Mouse (Mus musculus) kidney, postnatal 0 days (tissue): Measurements from ENCODE around the gene Rab19. TPM values are rescaled to one million over a fixed set of nuclear protein-coding genes. Genes with fewer than 3 reads are reported as not detected.
"Not testable (repeated sequence)": the region's sequence is repeated elsewhere in the genome, so short reads cannot be mapped to it uniquely, and the experiment has no call there.

Experiments used
- ATAC-seq: fragments of 200-750 bp; cut with Nextera tagmentation; replicated peaks from 2 replicates; pipeline ENCODE4 v1.8.0; 2017; ENCODE audit warnings: low read depth, moderate number of reproducible peaks, moderate TSS enrichment, moderate library complexity; ENCODE audit not compliant: low FRiP score
- DNase-seq: peaks from one replicate; pipeline ENCODE4 v3.0.0-alpha.2; 2016; ENCODE audit warnings: low spot score
- H3K27ac ChIP-seq: fragments of 300-500 bp; sonication (generic); 2 replicates; pipeline ENCODE4 v1.5.1; 2014; ENCODE audit warnings: mild to moderate bottlenecking
- H3K27me3 ChIP-seq: fragments of 300-500 bp; sonication (generic); 2 replicates; pipeline ENCODE4 v1.6.1; 2014; ENCODE audit warnings: low read length, mixed read lengths; ENCODE audit not compliant: insufficient read depth
- H3K36me3 ChIP-seq: fragments of 300-500 bp; sonication (generic); 2 replicates; pipeline ENCODE4 v1.6.1; 2014; ENCODE audit warnings: low read length, mixed read lengths; ENCODE audit not compliant: insufficient read depth
- H3K4me1 ChIP-seq: fragments of 300-500 bp; sonication (generic); replicated peaks from 2 replicates; pipeline ENCODE4 v1.6.1; 2014; ENCODE audit warnings: antibody characterized with exemption, low read length, mixed read lengths; ENCODE audit not compliant: insufficient read depth
- H3K4me2 ChIP-seq: fragments of 300-500 bp; sonication (generic); 2 replicates; pipeline ENCODE4 v1.6.1; 2014; ENCODE audit warnings: mild to moderate bottlenecking, low read length, moderate library complexity, mixed read lengths
- H3K4me3 ChIP-seq: fragments of 300-500 bp; sonication (generic); replicated peaks from 2 replicates; pipeline ENCODE4 v1.5.1; 2014; ENCODE audit warnings: low read depth, low read length
- H3K9ac ChIP-seq: fragments of 300-500 bp; sonication (generic); 2 replicates; pipeline ENCODE4 v1.6.1; 2014; ENCODE audit warnings: low read depth, low read length
- H3K9me3 ChIP-seq: fragments of 300-500 bp; sonication (generic); replicated peaks from 2 replicates; pipeline ENCODE4 v1.6.1; 2016; ENCODE audit warnings: low read length, inconsistent platforms, mixed read lengths
- CTCF ChIP-seq: IDR thresholded peaks from 2 replicates; pipeline ENCODE4 v1.5.1; 2016; ENCODE audit warnings: antibody characterized with exemption, low read depth, mild to moderate bottlenecking, moderate library complexity
- WGBS: fragments of 180-500 bp; shearing (Covaris S2); extraction: QIAGEN DNeasy Blood & Tissue Kit; methylation state at CpG from one replicate; pipeline ENCODE4 v1.1.7; 2014; 5-methylcytosine and 5-hydroxymethylcytosine counted together
- polyA plus RNA-seq: library from polyadenylated mRNA; unstranded; fragments of >200 nt; fragmentation: Nextera tagmentation; extraction: Ambion mirVana; gene quantifications from 2 replicates; pipeline ENCODE4 v1.2.1, GENCODE M21; 2015

Gene Rab19
- polyA plus RNA-seq, 1 experiment from 2014 or later = 4.2 TPM

GRCm38 (mm10) chr6:39344020-39344419 lies 37.0 kb upstream of the Rab19 start:
- Histone ChIP-seq H3K27me3 (no peaks in the 10 kb centered on the region), H3K4me3 (no peak overlapping the region), H3K9me3 (no peaks in the 10 kb centered on the region), H3K4me1 (no peaks in the 10 kb centered on the region), H3K4me2 (no peak overlapping the region), H3K9ac (no peak overlapping the region), H3K36me3 (peaks cover 17% of the 10 kb centered on the region; the same call in 1 of the 2 replicates), H3K27ac (no peak overlapping the region)
- DNase-seq (peak; percentile 89), ATAC-seq (peak; percentile 59; the same call in 1 of the 2 replicates)
- peak; percentile 94 for TF ChIP-seq CTCF
- WGBS = 20% methylated on average over 12 of the region's 12 CpGs

- H3K9ac ChIP-seq = no peak overlapping the region
- ATAC-seq (no peak), DNase-seq (no peak)
- no peak overlapping the region for H3K27ac ChIP-seq
- TF ChIP-seq CTCF = no peak
- peaks cover 32% of the 10 kb centered on the region for H3K36me3 ChIP-seq
- H3K4me2 ChIP-seq = no peak overlapping the region
- H3K27me3 ChIP-seq = no peaks in the 10 kb centered on the region
- no peaks in the 10 kb centered on the region for H3K9me3 ChIP-seq
- H3K4me3 ChIP-seq = no peak overlapping the region
- WGBS = 68% methylated on average over 7 of the region's 7 CpGs
- H3K4me1 ChIP-seq = no peaks in the 10 kb centered on the region
These were observed 35.5 kb upstream of the Rab19 start for GRCm38 (mm10) chr6:39345430-39345829.

GRCm38 (mm10) chr6:39346991-39347501 lies 33.9 kb upstream of the Rab19 start:
- Histone ChIP-seq H3K9me3 (no peaks in the 10 kb centered on the region), H3K4me1 (no peaks in the 10 kb centered on the region), H3K36me3 (peaks cover 46% of the 10 kb centered on the region), H3K27ac (no peak overlapping the region), H3K4me3 (no peak overlapping the region), H3K9ac (no peak overlapping the region), H3K27me3 (no peaks in the 10 kb centered on the region), H3K4me2 (no peak overlapping the region)
- no peak for TF ChIP-seq CTCF
- ATAC-seq (no peak), DNase-seq (peak; percentile 58)
- 35% methylated on average over 15 of the region's 15 CpGs for WGBS

- no peak overlapping the region for H3K4me3 ChIP-seq
- no peaks in the 10 kb centered on the region for H3K9me3 ChIP-seq
- no peak overlapping the region for H3K4me2 ChIP-seq
- H3K27me3 ChIP-seq = no peaks in the 10 kb centered on the region
- peak overlapping the region; percentile 25; the same call in 1 of the 2 replicates for H3K27ac ChIP-seq
- H3K4me1 ChIP-seq = no peaks in the 10 kb centered on the region
- H3K9ac ChIP-seq = no peak overlapping the region
- ATAC-seq (no peak), DNase-seq (peak; percentile 43)
- WGBS = 45% methylated on average over 4 of the region's 4 CpGs
- H3K36me3 ChIP-seq = peaks cover 53% of the 10 kb centered on the region
- peak; percentile 53 for TF ChIP-seq CTCF
These were observed 32.8 kb upstream of the Rab19 start for GRCm38 (mm10) chr6:39347880-39348814.

- Histone ChIP-seq H3K9me3 (no peaks in the 10 kb centered on the region), H3K27ac (no peak overlapping the region), H3K9ac (no peak overlapping the region), H3K36me3 (peaks cover 61% of the 10 kb centered on the region), H3K4me2 (no peak overlapping the region), H3K4me3 (no peak overlapping the region), H3K4me1 (no peaks in the 10 kb centered on the region), H3K27me3 (no peaks in the 10 kb centered on the region)
- DNase-seq = no peak
- 87% methylated on average over 6 of the region's 6 CpGs for WGBS
- ATAC-seq = no peak
- no peak for TF ChIP-seq CTCF
These were observed 32.0 kb upstream of the Rab19 start for GRCm38 (mm10) chr6:39348946-39349345.

GRCm38 (mm10) chr6:39359207-39359606 lies 21.8 kb upstream of the Rab19 start:
- peaks cover 39% of the 10 kb centered on the region; the same call in 1 of the 2 replicates for H3K36me3 ChIP-seq
- not testable (repeated sequence) for ATAC-seq

More at GRCm38 (mm10) chr6:39359207-39359606, 21.8 kb upstream of the Rab19 start:
- H3K9ac ChIP-seq, H3K9me3 ChIP-seq, H3K4me3 ChIP-seq, H3K27ac ChIP-seq, H3K4me2 ChIP-seq, DNase-seq, H3K27me3 ChIP-seq, H3K4me1 ChIP-seq: not testable (repeated sequence)
- WGBS = 99% methylated on average over 9 of the region's 9 CpGs
